Mouse (Mus musculus): ENCODE measurements around the gene Cacna1c. TPM values are rescaled to one million over a fixed set of nuclear protein-coding genes. Genes with fewer than 3 reads are reported as not detected.

The Cacna1c gene
- polyA plus RNA-seq, 1 experiment from 2014 or later = 0.23 TPM

DNA sequence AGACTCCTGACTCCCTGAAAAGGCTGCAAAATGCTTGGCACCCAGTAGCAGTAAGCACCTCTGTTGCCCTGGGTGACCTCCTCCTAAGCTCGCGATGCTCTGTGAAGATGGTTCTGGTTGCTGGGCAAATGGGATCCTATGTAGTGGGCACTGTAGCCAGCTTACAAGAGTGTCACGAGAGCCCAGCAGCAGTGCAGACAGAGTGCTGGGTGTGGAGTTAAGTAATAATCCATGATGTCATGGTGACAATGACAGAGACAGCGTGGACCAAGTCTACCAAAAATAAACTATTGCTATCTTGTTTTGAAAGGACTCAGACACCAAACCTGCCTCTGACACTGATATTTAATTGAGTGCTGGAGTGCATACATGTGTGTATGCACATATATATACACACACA is 5.4 kb upstream of the Cacna1c start:
- no peak for TF ChIP-seq CTCF (IDR thresholded peaks at IDR 0.05; ENCODE audit: low read depth)
- TF ChIP-seq EP300 (IDR thresholded peaks at IDR 0.05; ENCODE audit: low read depth) = no peak
- H3K27me3 ChIP-seq (ENCODE audit: insufficient read depth, low read length) = no peaks in the 10 kb centered on the region
- H3K4me1 ChIP-seq (ENCODE audit: insufficient read depth) = peaks cover 3% of the 10 kb centered on the region; the same call in 1 of the 2 replicates
- H3K9ac ChIP-seq (replicated peaks) = no peak overlapping the region
- H3K4me3 ChIP-seq (ENCODE audit: low read depth, low read length) = no peak overlapping the region
- ATAC-seq (peak; percentile 61), DNase-seq (no peak)
- 0 out of 2 replicates have a peak overlapping the region, but pooled peaks have one; percentile 86 for H3K27ac ChIP-seq (ENCODE audit: low read depth)
- 80% methylated on average over 4 of the region's 4 CpGs for WGBS (ENCODE audit: insufficient replicate concordance)
- H3K4me2 ChIP-seq (ENCODE audit: low read depth, low read length) = no peak overlapping the region
- no peaks in the 10 kb centered on the region; the same call in 1 of the 2 replicates for H3K36me3 ChIP-seq (replicated peaks; ENCODE audit: insufficient read depth, low read length)
- H3K9me3 ChIP-seq (ENCODE audit: low read length) = no peaks in the 10 kb centered on the region

GRCm38 (mm10) chr6:119200362-119200761 is 4.1 kb upstream of the Cacna1c start:
- Histone ChIP-seq H3K36me3 (replicated peaks; ENCODE audit: insufficient read depth, low read length) (no peaks in the 10 kb centered on the region; the same call in 1 of the 2 replicates), H3K27ac (ENCODE audit: low read depth) (peak overlapping the region; percentile 86), H3K4me1 (ENCODE audit: insufficient read depth) (peaks cover 5% of the 10 kb centered on the region), H3K27me3 (ENCODE audit: insufficient read depth, low read length) (no peaks in the 10 kb centered on the region), H3K9me3 (ENCODE audit: low read length) (no peaks in the 10 kb centered on the region), H3K9ac (replicated peaks) (no peak overlapping the region), H3K4me2 (ENCODE audit: low read depth, low read length) (no peak overlapping the region), H3K4me3 (ENCODE audit: low read depth, low read length) (no peak overlapping the region)
- ATAC-seq = peak; percentile 94
- TF ChIP-seq EP300 (IDR thresholded peaks at IDR 0.05; ENCODE audit: low read depth) (no peak), CTCF (IDR thresholded peaks at IDR 0.05; ENCODE audit: low read depth) (no peak)
- WGBS (ENCODE audit: insufficient replicate concordance) = 58% methylated on average over 5 of the region's 5 CpGs
- peak; percentile 22 for DNase-seq

- Histone ChIP-seq H3K27me3 (ENCODE audit: insufficient read depth, low read length) (no peaks in the 10 kb centered on the region), H3K4me3 (ENCODE audit: low read depth, low read length) (no peak overlapping the region), H3K27ac (ENCODE audit: low read depth) (no peak overlapping the region), H3K9ac (replicated peaks) (no peak overlapping the region), H3K4me2 (ENCODE audit: low read depth, low read length) (no peak overlapping the region), H3K9me3 (ENCODE audit: low read length) (no peaks in the 10 kb centered on the region), H3K36me3 (replicated peaks; ENCODE audit: insufficient read depth, low read length) (no peaks in the 10 kb centered on the region; the same call in 1 of the 2 replicates), H3K4me1 (ENCODE audit: insufficient read depth) (peaks cover 5% of the 10 kb centered on the region)
- ATAC-seq (no peak), DNase-seq (no peak)
- 66% methylated on average over 8 of the region's 8 CpGs for WGBS (ENCODE audit: insufficient replicate concordance)
- TF ChIP-seq EP300 (IDR thresholded peaks at IDR 0.05; ENCODE audit: low read depth) = no peak
- no peak for TF ChIP-seq CTCF (IDR thresholded peaks at IDR 0.05; ENCODE audit: low read depth)
Measured at GRCm38 (mm10) chr6:119199274-119199879, 3.2 kb upstream of the Cacna1c start.

DNA sequence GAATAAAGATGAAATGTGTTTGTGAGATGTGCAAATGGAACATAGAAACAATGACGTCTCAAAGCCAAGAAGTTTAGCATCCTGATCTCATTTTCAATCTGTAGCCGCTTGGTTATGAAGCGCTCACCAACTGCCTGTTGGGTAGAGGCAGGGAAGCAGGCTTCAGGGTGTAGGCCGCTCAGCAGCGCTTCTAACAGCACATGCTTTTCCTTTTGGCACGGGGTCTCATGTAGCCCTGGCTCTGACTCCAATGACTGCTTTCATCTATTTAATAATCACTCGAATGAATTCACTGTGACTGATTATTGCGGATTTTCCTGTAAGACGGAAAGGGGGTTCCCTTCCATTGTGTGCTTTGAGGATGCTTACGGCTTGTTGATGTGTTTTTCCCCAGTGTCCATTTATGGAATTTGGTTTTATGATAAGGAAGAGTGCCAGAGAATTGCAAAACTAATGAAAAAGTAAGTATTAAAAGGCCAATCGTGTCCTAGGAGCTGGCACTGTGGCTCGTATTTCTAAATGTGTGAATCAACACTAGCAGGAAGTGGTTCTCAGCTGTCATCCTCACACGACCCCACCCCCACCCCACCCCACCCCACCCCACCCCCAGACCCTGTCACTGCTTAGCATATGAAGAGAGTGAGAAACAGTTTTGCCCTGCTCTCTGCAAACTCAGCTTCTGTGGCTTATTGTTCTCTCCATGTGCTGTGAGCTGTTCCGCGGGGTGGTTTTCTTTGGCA is 2.5 kb upstream of the Cacna1c start:
- H3K4me2 ChIP-seq (ENCODE audit: low read depth, low read length) = no peak overlapping the region
- no peaks in the 10 kb centered on the region; the same call in 1 of the 2 replicates for H3K36me3 ChIP-seq (replicated peaks; ENCODE audit: insufficient read depth, low read length)
- no peak for DNase-seq

DNA sequence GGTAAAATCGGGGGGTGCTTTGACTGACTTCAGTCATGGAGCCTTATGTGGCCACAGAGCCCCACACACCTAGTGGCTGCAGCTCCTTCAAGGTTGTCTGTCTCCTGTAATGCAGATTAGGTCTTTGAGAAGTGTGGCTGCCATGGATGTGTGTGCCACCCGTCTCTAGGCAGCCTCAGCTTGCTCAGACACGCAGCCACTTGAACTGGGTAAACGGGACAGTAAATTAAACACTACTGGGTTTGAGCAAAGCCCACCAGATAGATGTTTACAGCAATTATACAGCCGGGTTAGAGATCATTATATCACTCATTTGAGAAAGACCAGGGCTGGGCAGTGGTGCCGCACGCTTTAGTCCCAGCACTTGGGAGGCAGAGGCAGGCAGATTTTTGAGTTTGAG is 1.6 kb downstream of the Cacna1c start:
- H3K4me1 ChIP-seq (ENCODE audit: insufficient read depth) = peaks cover 5% of the 10 kb centered on the region
- ATAC-seq = no peak
- H3K27me3 ChIP-seq (ENCODE audit: insufficient read depth, low read length) = no peaks in the 10 kb centered on the region
- H3K9ac ChIP-seq (replicated peaks) = no peak overlapping the region
- H3K4me2 ChIP-seq (ENCODE audit: low read depth, low read length) = no peak overlapping the region
- no peak overlapping the region for H3K4me3 ChIP-seq (ENCODE audit: low read depth, low read length)
- peaks cover 5% of the 10 kb centered on the region; the same call in 1 of the 2 replicates for H3K36me3 ChIP-seq (replicated peaks; ENCODE audit: insufficient read depth, low read length)
- TF ChIP-seq EP300 (IDR thresholded peaks at IDR 0.05; ENCODE audit: low read depth) = no peak
- TF ChIP-seq CTCF (IDR thresholded peaks at IDR 0.05; ENCODE audit: low read depth) = no peak
- no peak for DNase-seq
- no peak overlapping the region for H3K27ac ChIP-seq (ENCODE audit: low read depth)
- H3K9me3 ChIP-seq (ENCODE audit: low read length) = no peaks in the 10 kb centered on the region
- WGBS (ENCODE audit: insufficient replicate concordance) = 80% methylated on average over 7 of the region's 7 CpGs

More for the DNA sequence above, 2.5 kb upstream of the Cacna1c start:
- no peaks in the 10 kb centered on the region for H3K9me3 ChIP-seq (ENCODE audit: low read length)
- WGBS (ENCODE audit: insufficient replicate concordance) = 65% methylated on average over 15 of the region's 15 CpGs
- TF ChIP-seq EP300 (IDR thresholded peaks at IDR 0.05; ENCODE audit: low read depth) = no peak
- no peak for TF ChIP-seq CTCF (IDR thresholded peaks at IDR 0.05; ENCODE audit: low read depth)
- H3K27me3 ChIP-seq (ENCODE audit: insufficient read depth, low read length) = no peaks in the 10 kb centered on the region
- H3K9ac ChIP-seq (replicated peaks) = no peak overlapping the region
- no peak for ATAC-seq
- no peak overlapping the region for H3K4me3 ChIP-seq (ENCODE audit: low read depth, low read length)
- H3K4me1 ChIP-seq (ENCODE audit: insufficient read depth) = peaks cover 5% of the 10 kb centered on the region
- H3K27ac ChIP-seq (ENCODE audit: low read depth) = no peak overlapping the region

GRCm38 (mm10) chr6:119194161-119194560 is 2.1 kb downstream of the Cacna1c start:
- DNase-seq = no peak

More at GRCm38 (mm10) chr6:119194161-119194560, 2.1 kb downstream of the Cacna1c start:
- peaks cover 6% of the 10 kb centered on the region; the same call in 1 of the 2 replicates for H3K36me3 ChIP-seq (replicated peaks; ENCODE audit: insufficient read depth, low read length)
- no peak overlapping the region for H3K9ac ChIP-seq (replicated peaks)
- ATAC-seq = no peak
- WGBS (ENCODE audit: insufficient replicate concordance) = 77% methylated on average over 9 of the region's 9 CpGs
- no peak overlapping the region for H3K4me3 ChIP-seq (ENCODE audit: low read depth, low read length)
- no peak overlapping the region for H3K4me2 ChIP-seq (ENCODE audit: low read depth, low read length)
- no peak overlapping the region for H3K27ac ChIP-seq (ENCODE audit: low read depth)
- H3K9me3 ChIP-seq (ENCODE audit: low read length) = no peaks in the 10 kb centered on the region
- no peaks in the 10 kb centered on the region for H3K27me3 ChIP-seq (ENCODE audit: insufficient read depth, low read length)
- peaks cover 5% of the 10 kb centered on the region for H3K4me1 ChIP-seq (ENCODE audit: insufficient read depth)
- no peak for TF ChIP-seq CTCF (IDR thresholded peaks at IDR 0.05; ENCODE audit: low read depth)
- TF ChIP-seq EP300 (IDR thresholded peaks at IDR 0.05; ENCODE audit: low read depth) = no peak

All from liver, postnatal 0 days (tissue).